Mouse (Mus musculus): Measurements from ENCODE around the gene Naa38. TPM values are rescaled to one million over a fixed set of nuclear protein-coding genes. Genes with fewer than 3 reads are reported as not detected.
A peak's percentile ranks its signal among the peaks of the same experiment; 100 is the strongest.

Gene Naa38
- polyA plus RNA-seq, 1 experiment = 84.1 TPM

- no peak for TF ChIP-seq POLR2A (IDR thresholded peaks at IDR 0.05; ENCODE audit: borderline replicate concordance, extremely low read depth, insufficient read depth, insufficient read length, poor library complexity, severe bottlenecking)
- no peak for TF ChIP-seq CTCF (IDR thresholded peaks at IDR 0.05; ENCODE audit: borderline replicate concordance, extremely low read depth, insufficient read depth, insufficient read length)
- no peak for DNase-seq (ENCODE audit: low read depth)
Observed at GRCm38 (mm10) chr11:69403691-69404594, 8.7 kb downstream of the Naa38 start.

GRCm38 (mm10) chr11:69404595-69405396, 9.5 kb downstream of the Naa38 start:
- DNase-seq (ENCODE audit: low read depth) = no peak
- TF ChIP-seq CTCF (IDR thresholded peaks at IDR 0.05; ENCODE audit: borderline replicate concordance, extremely low read depth, insufficient read depth, insufficient read length) = no peak
- TF ChIP-seq POLR2A (IDR thresholded peaks at IDR 0.05; ENCODE audit: borderline replicate concordance, extremely low read depth, insufficient read depth, insufficient read length, poor library complexity, severe bottlenecking) = no peak

GRCm38 (mm10) chr11:69405397-69406200, 10.3 kb downstream of the Naa38 start:
- DNase-seq (ENCODE audit: low read depth) = no peak
- no peak for TF ChIP-seq POLR2A (IDR thresholded peaks at IDR 0.05; ENCODE audit: borderline replicate concordance, extremely low read depth, insufficient read depth, insufficient read length, poor library complexity, severe bottlenecking)
- no peak for TF ChIP-seq CTCF (IDR thresholded peaks at IDR 0.05; ENCODE audit: borderline replicate concordance, extremely low read depth, insufficient read depth, insufficient read length)

GRCm38 (mm10) chr11:69406282-69406681, 11.0 kb downstream of the Naa38 start:
- TF ChIP-seq POLR2A (IDR thresholded peaks at IDR 0.05; ENCODE audit: borderline replicate concordance, extremely low read depth, insufficient read depth, insufficient read length, poor library complexity, severe bottlenecking) = no peak
- no peak for TF ChIP-seq CTCF (IDR thresholded peaks at IDR 0.05; ENCODE audit: borderline replicate concordance, extremely low read depth, insufficient read depth, insufficient read length)
- DNase-seq (ENCODE audit: low read depth) = no peak

GRCm38 (mm10) chr11:69406867-69407723, 11.8 kb downstream of the Naa38 start:
- TF ChIP-seq POLR2A (IDR thresholded peaks at IDR 0.05; ENCODE audit: borderline replicate concordance, extremely low read depth, insufficient read depth, insufficient read length, poor library complexity, severe bottlenecking) (no peak), CTCF (IDR thresholded peaks at IDR 0.05; ENCODE audit: borderline replicate concordance, extremely low read depth, insufficient read depth, insufficient read length) (no peak)
- no peak for DNase-seq (ENCODE audit: low read depth)

- TF ChIP-seq POLR2A (IDR thresholded peaks at IDR 0.05; ENCODE audit: borderline replicate concordance, extremely low read depth, insufficient read depth, insufficient read length, poor library complexity, severe bottlenecking) (no peak), CTCF (IDR thresholded peaks at IDR 0.05; ENCODE audit: borderline replicate concordance, extremely low read depth, insufficient read depth, insufficient read length) (no peak)
- no peak for DNase-seq (ENCODE audit: low read depth)
Observed at GRCm38 (mm10) chr11:69407724-69408004, 12.4 kb downstream of the Naa38 start.

- peak; percentile 97 for DNase-seq (ENCODE audit: low read depth)
- TF ChIP-seq CTCF (IDR thresholded peaks at IDR 0.05; ENCODE audit: borderline replicate concordance, extremely low read depth, insufficient read depth, insufficient read length) (no peak), POLR2A (IDR thresholded peaks at IDR 0.05; ENCODE audit: borderline replicate concordance, extremely low read depth, insufficient read depth, insufficient read length, poor library complexity, severe bottlenecking) (no peak)
Observed at GRCm38 (mm10) chr11:69408541-69409377, 13.5 kb downstream of the Naa38 start.

GRCm38 (mm10) chr11:69409378-69410044, 14.2 kb downstream of the Naa38 start:
- TF ChIP-seq POLR2A (IDR thresholded peaks at IDR 0.05; ENCODE audit: borderline replicate concordance, extremely low read depth, insufficient read depth, insufficient read length, poor library complexity, severe bottlenecking) = no peak
- TF ChIP-seq CTCF (IDR thresholded peaks at IDR 0.05; ENCODE audit: borderline replicate concordance, extremely low read depth, insufficient read depth, insufficient read length) = no peak
- peak; percentile 93 for DNase-seq (ENCODE audit: low read depth)

- TF ChIP-seq CTCF (IDR thresholded peaks at IDR 0.05; ENCODE audit: borderline replicate concordance, extremely low read depth, insufficient read depth, insufficient read length) (no peak), POLR2A (IDR thresholded peaks at IDR 0.05; ENCODE audit: borderline replicate concordance, extremely low read depth, insufficient read depth, insufficient read length, poor library complexity, severe bottlenecking) (no peak)
- DNase-seq (ENCODE audit: low read depth) = no peak
Observed at GRCm38 (mm10) chr11:69410045-69410309, 14.7 kb downstream of the Naa38 start.
